Mouse (Mus musculus): Measurements from ENCODE around the gene Zscan25. TPM values are rescaled to one million over a fixed set of nuclear protein-coding genes. Genes with fewer than 3 reads are reported as not detected.
"Not testable (repeated sequence)": the region's sequence is repeated elsewhere in the genome, so short reads cannot be mapped to it uniquely, and the experiment has no call there.

Zscan25 gene
- polyA plus RNA-seq, 1 experiment from 2014 or later = 0.76 TPM

DNA sequence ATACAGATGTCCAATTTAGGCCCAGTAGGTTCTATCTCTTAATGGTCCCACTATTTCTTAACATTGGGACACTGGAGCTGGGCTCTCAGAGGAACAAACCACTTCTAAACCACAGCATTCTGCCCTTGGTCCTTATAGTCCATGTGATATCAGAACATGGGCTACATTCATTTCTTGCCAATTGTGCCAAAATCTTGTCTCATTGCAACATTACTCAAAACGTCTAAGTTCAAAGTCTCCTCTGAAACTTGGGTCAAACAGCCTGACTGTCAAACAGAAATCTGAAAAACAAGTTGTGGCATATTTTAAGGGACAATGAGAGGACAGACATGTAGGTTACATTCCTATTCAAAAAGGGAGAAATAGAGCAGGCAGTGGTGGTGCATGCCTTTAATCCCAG, 36.8 kb downstream of the Zscan25 start:
- Histone ChIP-seq H3K27me3 (ENCODE audit: control insufficient read depth, insufficient read depth, low read length) (no peaks in the 10 kb centered on the region), H3K4me3 (ENCODE audit: low read depth, low read length) (no peak overlapping the region), H3K27ac (ENCODE audit: low read depth, low read length) (no peak overlapping the region), H3K4me2 (ENCODE audit: low read depth) (no peak overlapping the region), H3K4me1 (ENCODE audit: control insufficient read depth, insufficient read depth, low read length) (no peaks in the 10 kb centered on the region), H3K36me3 (ENCODE audit: control insufficient read depth, insufficient read depth, low read length) (no peaks in the 10 kb centered on the region), H3K9me3 (ENCODE audit: control insufficient read depth, low read length) (0 out of 2 replicates have a peak, but pooled peaks cover 4% of the 10 kb centered on the region), H3K9ac (ENCODE audit: low read length) (no peak overlapping the region)
- ATAC-seq (ENCODE audit: insufficient read depth, low FRiP score, low TSS enrichment) = no peak
- DNase-seq (ENCODE audit: low spot score) = no peak
- WGBS = 84% methylated on average over 1 of the region's 1 CpGs

DNA sequence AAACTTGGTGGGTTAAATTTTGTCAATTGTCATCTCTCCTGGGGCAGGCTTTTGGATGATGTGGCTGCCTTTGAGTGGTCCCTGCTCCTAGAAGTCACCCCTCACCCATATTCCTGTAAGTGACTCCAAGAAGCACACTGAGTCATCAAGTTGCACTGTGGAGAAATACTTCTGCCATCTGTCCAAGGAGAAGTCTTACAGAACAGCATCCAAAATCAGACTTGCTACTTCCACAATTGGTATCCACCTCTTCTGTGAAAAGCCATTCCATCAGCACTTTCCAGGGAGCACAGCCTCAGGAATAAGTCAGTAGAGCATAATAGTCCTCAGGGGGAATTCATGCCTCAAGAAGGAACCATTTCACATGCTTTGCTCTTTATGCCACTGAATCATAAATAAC, 58.5 kb downstream of the Zscan25 start:
- not testable (repeated sequence) for DNase-seq (ENCODE audit: low spot score); H3K4me1 ChIP-seq (ENCODE audit: control insufficient read depth, insufficient read depth, low read length); H3K27me3 ChIP-seq (ENCODE audit: control insufficient read depth, insufficient read depth, low read length); H3K27ac ChIP-seq (ENCODE audit: low read depth, low read length); H3K4me2 ChIP-seq (ENCODE audit: low read depth); H3K36me3 ChIP-seq (ENCODE audit: control insufficient read depth, insufficient read depth, low read length); H3K4me3 ChIP-seq (ENCODE audit: low read depth, low read length); ATAC-seq (ENCODE audit: insufficient read depth, low FRiP score, low TSS enrichment); H3K9ac ChIP-seq (ENCODE audit: low read length); H3K9me3 ChIP-seq (ENCODE audit: control insufficient read depth, low read length)

Other genes starting within 250 kb of the Zscan25 start
- gene Gm4871, start 247.7 kb upstream of the Zscan25 start, polyA plus RNA-seq (2014; fragmentation: Nextera tagmentation; extraction: Ambion mirVana) = not detected in 2 replicates
- not detected in 2 replicates for gene 1700018F24Rik, start 237.5 kb upstream of the Zscan25 start, polyA plus RNA-seq (2014; fragmentation: Nextera tagmentation; extraction: Ambion mirVana)
- 175 and 176 TPM in 2 replicates for gene Arpc1a, start 196.7 kb upstream of the Zscan25 start, polyA plus RNA-seq (2014; fragmentation: Nextera tagmentation; extraction: Ambion mirVana)
- gene Kpna7, start 196.5 kb upstream of the Zscan25 start, polyA plus RNA-seq (2014; fragmentation: Nextera tagmentation; extraction: Ambion mirVana) = not detected in 2 replicates
- 68.5 and 72.5 TPM in 2 replicates for gene Arpc1b, start 166.3 kb upstream of the Zscan25 start, polyA plus RNA-seq (2014; fragmentation: Nextera tagmentation; extraction: Ambion mirVana)
- 112 and 116 TPM in 2 replicates for gene Pdap1, start 140.3 kb upstream of the Zscan25 start, polyA plus RNA-seq (2014; fragmentation: Nextera tagmentation; extraction: Ambion mirVana)
- 250 and 260 TPM in 2 replicates for gene Bud31, start 140.1 kb upstream of the Zscan25 start, polyA plus RNA-seq (2014; fragmentation: Nextera tagmentation; extraction: Ambion mirVana)
- 16.5 and 17.9 TPM in 2 replicates for gene Ptcd1, start 113.4 kb upstream of the Zscan25 start, polyA plus RNA-seq (2014; fragmentation: Nextera tagmentation; extraction: Ambion mirVana)
- gene Cpsf4, start 113.3 kb upstream of the Zscan25 start, polyA plus RNA-seq (2014; fragmentation: Nextera tagmentation; extraction: Ambion mirVana) = 34.4 and 41.1 TPM in 2 replicates
- 507 and 532 TPM in 2 replicates for gene Atp5j2, start 88.4 kb upstream of the Zscan25 start, polyA plus RNA-seq (2014; fragmentation: Nextera tagmentation; extraction: Ambion mirVana)
- gene Zkscan14, start 78.6 kb upstream of the Zscan25 start, polyA plus RNA-seq (2014; fragmentation: Nextera tagmentation; extraction: Ambion mirVana) = 8.8 and 9.5 TPM in 2 replicates
- gene Zkscan5, start 75.9 kb upstream of the Zscan25 start, polyA plus RNA-seq (2014; fragmentation: Nextera tagmentation; extraction: Ambion mirVana) = 19.1 and 21.1 TPM in 2 replicates
- gene Zfp655, start 48.8 kb upstream of the Zscan25 start, polyA plus RNA-seq (2014; fragmentation: Nextera tagmentation; extraction: Ambion mirVana) = 43.3 and 47.5 TPM in 2 replicates
- gene Cyp3a57, start 64.8 kb downstream of the Zscan25 start, polyA plus RNA-seq (2014; fragmentation: Nextera tagmentation; extraction: Ambion mirVana) = not detected in 2 replicates
- not detected in 2 replicates for gene Cyp3a16, start 189.2 kb downstream of the Zscan25 start, polyA plus RNA-seq (2014; fragmentation: Nextera tagmentation; extraction: Ambion mirVana)

Measured in neural tube, embryonic 11.5 days (tissue).